Mouse (Mus musculus) embryonic facial prominence, embryonic 11.5 days (tissue): Measurements from ENCODE around the gene Kalrn. TPM values are rescaled to one million over a fixed set of nuclear protein-coding genes. Genes with fewer than 3 reads are reported as not detected.

ENCODE experiments used
- ATAC-seq: fragments of 200-750 bp; cut with Nextera tagmentation; replicated peaks from 2 replicates; pipeline ENCODE4 v1.8.0; 2017; ENCODE audit warnings: low read depth; ENCODE audit not compliant: insufficient number of reproducible peaks, low FRiP score, low TSS enrichment
- DNase-seq: peaks from one replicate; pipeline ENCODE4 v3.0.0-alpha.2; 2015; ENCODE audit warnings: low spot score
- H3K27ac ChIP-seq: fragments of 300-500 bp; sonication (generic); replicated peaks from 2 replicates; pipeline ENCODE4 v1.5.1; 2014; ENCODE audit warnings: mild to moderate bottlenecking, low read depth, low read length, control low read depth
- H3K27me3 ChIP-seq: fragments of 300-500 bp; sonication (generic); 2 replicates; pipeline ENCODE4 v1.6.1; 2014; ENCODE audit warnings: mild to moderate bottlenecking, low read length, moderate library complexity, mixed read lengths; ENCODE audit not compliant: control insufficient read depth, insufficient read depth
- H3K36me3 ChIP-seq: fragments of 300-500 bp; sonication (generic); replicated peaks from 2 replicates; pipeline ENCODE4 v1.6.1; 2014; ENCODE audit warnings: low read depth, mild to moderate bottlenecking, low read length, moderate library complexity, mixed read lengths; ENCODE audit not compliant: control insufficient read depth, insufficient read depth
- H3K4me1 ChIP-seq: fragments of 300-500 bp; sonication (generic); 2 replicates; pipeline ENCODE4 v1.6.1; 2014; ENCODE audit warnings: low read length, mixed read lengths; ENCODE audit not compliant: control insufficient read depth, insufficient read depth
- H3K4me2 ChIP-seq: fragments of 300-500 bp; sonication (generic); 2 replicates; pipeline ENCODE4 v1.6.1; 2014; ENCODE audit warnings: low read depth, mild to moderate bottlenecking, control low read depth, low read length, moderate library complexity
- H3K4me3 ChIP-seq: fragments of 300-500 bp; sonication (generic); 2 replicates; pipeline ENCODE4 v1.5.1; 2014; ENCODE audit warnings: low read depth, low read length, control low read depth
- H3K9ac ChIP-seq: fragments of 300-500 bp; sonication (generic); replicated peaks from 2 replicates; pipeline ENCODE4 v1.6.1; 2014; ENCODE audit warnings: mild to moderate bottlenecking, control low read depth, low read length
- H3K9me3 ChIP-seq: fragments of 300-500 bp; sonication (generic); replicated peaks from 2 replicates; pipeline ENCODE4 v1.6.1; 2016; ENCODE audit warnings: mild to moderate bottlenecking, low read length, inconsistent platforms, mixed read lengths; ENCODE audit not compliant: control insufficient read depth
- WGBS: fragments of 180-500 bp; shearing (Covaris S2); extraction: QIAGEN DNeasy Blood & Tissue Kit; methylation state at CpG from one replicate; pipeline ENCODE4 v1.1.7; 2014; 5-methylcytosine and 5-hydroxymethylcytosine counted together
- polyA plus RNA-seq: library from polyadenylated mRNA; unstranded; fragments of >200 nt; fragmentation: Nextera tagmentation; extraction: Ambion mirVana; gene quantifications from 2 replicates; pipeline ENCODE4 v1.2.1, GENCODE M21; 2014

Kalrn gene
- polyA plus RNA-seq, 1 experiment from 2014 or later, result 12.0 TPM

DNA sequence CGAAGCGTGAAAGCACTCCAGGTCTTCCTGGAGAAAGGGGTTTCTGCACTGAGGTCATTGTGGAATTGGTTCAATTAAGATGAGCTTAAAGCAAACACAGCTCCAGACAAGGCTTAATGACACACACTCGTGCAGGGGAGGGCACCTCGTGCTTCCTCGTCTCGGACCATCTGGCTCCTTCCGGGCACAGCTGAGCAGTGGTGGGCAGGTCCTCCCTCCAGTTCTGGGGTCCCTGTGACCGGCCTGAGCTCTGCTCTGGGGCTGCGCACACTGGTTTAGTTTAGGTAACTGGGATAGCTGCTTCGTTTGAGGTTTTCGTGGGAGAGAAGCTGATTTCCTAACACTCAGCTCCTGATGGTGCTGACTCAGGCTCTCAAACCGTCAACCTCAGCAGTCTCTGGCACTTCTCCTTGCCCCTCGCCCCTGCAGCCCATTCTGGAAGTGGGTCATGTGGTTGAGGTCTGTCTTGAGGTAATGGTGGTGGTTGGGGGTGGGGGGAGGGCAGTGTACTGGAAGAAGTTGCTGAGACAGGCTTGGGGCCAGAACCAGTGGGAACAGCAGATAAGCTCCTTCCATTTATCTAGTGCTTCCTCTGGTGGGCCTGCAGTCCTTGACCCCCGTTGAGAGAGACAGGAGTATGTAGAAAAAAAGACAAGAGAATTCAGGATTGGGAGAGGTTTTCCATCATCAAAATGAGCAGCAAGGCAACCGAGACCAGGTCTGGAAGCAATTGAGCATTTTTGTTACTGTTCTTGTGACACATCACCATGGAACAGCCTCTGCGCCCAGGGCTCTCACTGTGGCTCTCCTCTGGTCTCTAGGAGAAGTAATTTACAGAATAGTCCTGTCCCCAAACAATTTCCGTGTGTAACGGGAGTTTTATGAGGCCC is 651.0 kb downstream of the Kalrn start:
- WGBS, result 33% methylated on average over 18 of the region's 18 CpGs
- no peak overlapping the region for H3K4me3 ChIP-seq
- H3K9me3 ChIP-seq, result no peaks in the 10 kb centered on the region
- H3K27me3 ChIP-seq, result no peaks in the 10 kb centered on the region
- H3K36me3 ChIP-seq, result no peaks in the 10 kb centered on the region
- H3K4me1 ChIP-seq, result peaks cover 5% of the 10 kb centered on the region; the same call in 1 of the 2 replicates
- H3K27ac ChIP-seq, result 0 out of 2 replicates have a peak overlapping the region, but pooled peaks have one; percentile 44
- H3K4me2 ChIP-seq, result no peak overlapping the region
- H3K9ac ChIP-seq, result no peak overlapping the region
- DNase-seq (peak; percentile 65), ATAC-seq (no peak)

DNA sequence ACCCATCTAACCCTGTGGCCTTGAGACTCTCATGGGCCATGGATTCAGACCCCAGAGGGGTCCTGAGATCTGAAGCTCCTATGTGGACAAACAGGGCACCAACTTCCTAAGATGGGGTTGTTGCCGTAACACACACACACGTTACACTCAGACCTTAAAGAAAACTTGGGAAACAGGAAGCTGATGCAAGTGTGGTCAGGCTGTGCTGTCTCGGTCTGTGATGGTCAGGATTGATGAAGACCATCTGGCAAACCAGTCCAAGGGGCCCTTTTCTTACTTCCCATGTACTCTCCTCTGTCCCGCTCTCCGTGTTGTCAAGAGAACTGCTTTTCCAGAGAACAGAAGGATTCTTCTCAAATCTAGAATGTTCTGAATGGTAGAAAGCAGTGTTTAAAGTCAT is 651.8 kb downstream of the Kalrn start:
- Histone ChIP-seq H3K9me3 (no peaks in the 10 kb centered on the region), H3K4me1 (peaks cover 5% of the 10 kb centered on the region; the same call in 1 of the 2 replicates), H3K9ac (no peak overlapping the region), H3K4me3 (no peak overlapping the region), H3K27ac (0 out of 2 replicates have a peak overlapping the region, but pooled peaks have one; percentile 44), H3K27me3 (no peaks in the 10 kb centered on the region), H3K36me3 (no peaks in the 10 kb centered on the region), H3K4me2 (no peak overlapping the region)
- no peak for ATAC-seq
- no peak for DNase-seq
- WGBS, result 55% methylated on average over 5 of the region's 5 CpGs

Other genes starting within 250 kb of the Kalrn start
- gene Ropn1, start 76.4 kb upstream of the Kalrn start, polyA plus RNA-seq, result not detected in 2 replicates
- 11.7 and 13.4 TPM in 2 replicates for gene Ccdc14, start 117.1 kb upstream of the Kalrn start, polyA plus RNA-seq
- 5.8 and 7.0 TPM in 2 replicates for gene Mylk, start 171.7 kb upstream of the Kalrn start, polyA plus RNA-seq